Mouse (Mus musculus) liver, embryonic 14.5 days (tissue): ENCODE measurements at regions not wholly inside any gene's neighbourhood (a gene's known extent, or its start where the extent isn't known, plus 50 kb on each side); places are given as distances from the start of the nearest gene placed in this dataset.

Experiments
- ATAC-seq: fragments of 200-750 bp; cut with Nextera tagmentation; 2 replicates; pipeline ENCODE4 v1.8.0; 2017; ENCODE audit warnings: moderate number of reproducible peaks, mild to moderate bottlenecking, moderate library complexity; ENCODE audit not compliant: insufficient read depth
- DNase-seq, 3 experiments: peaks; one replicate each; pipeline ENCODE4 v3.0.0-alpha.2; 2012 to 2013; ENCODE audit warnings: low read depth in 3 of 3, low spot score in 3 of 3
- H3K27ac ChIP-seq: fragments of 300-500 bp; sonication (generic); 2 replicates; pipeline ENCODE4 v1.5.1; 2014; ENCODE audit warnings: moderate library complexity, mild to moderate bottlenecking, control low read depth, inconsistent platforms
- H3K27me3 ChIP-seq: fragments of 300-500 bp; sonication (generic); 2 replicates; pipeline ENCODE4 v1.6.1; 2014; ENCODE audit warnings: mild to moderate bottlenecking, low read length, moderate library complexity; ENCODE audit not compliant: control insufficient read depth, insufficient read depth
- H3K36me3 ChIP-seq: fragments of 300-500 bp; sonication (generic); replicated peaks from 2 replicates; pipeline ENCODE4 v1.6.1; 2014; ENCODE audit warnings: low read depth; ENCODE audit not compliant: control insufficient read depth, insufficient read depth
- H3K4me1 ChIP-seq, 2 experiments: fragments of 200-500 bp in 1 of 2; fragments of 300-500 bp in 1 of 2; sonication (generic) in 1 of 2; replicated peaks; 2 replicates each; pipeline ENCODE4 v1.6.1; 2012 to 2014; ENCODE audit warnings: antibody characterized with exemption in 1 of 2, inconsistent platforms in 1 of 2, low read length in 1 of 2; ENCODE audit not compliant: control insufficient read depth in 2 of 2, insufficient read depth in 2 of 2
- H3K4me2 ChIP-seq: fragments of 300-500 bp; sonication (generic); 2 replicates; pipeline ENCODE4 v1.6.1; 2014; ENCODE audit warnings: low read depth, mild to moderate bottlenecking, control low read depth, moderate library complexity
- H3K4me3 ChIP-seq, 2 experiments: fragments of 200-500 bp in 1 of 2; fragments of 300-500 bp in 1 of 2; sonication (generic) in 1 of 2; 2 replicates each; pipeline ENCODE4 v1.5.1; 2012 to 2014; ENCODE audit warnings: low read depth in 2 of 2, low read length in 2 of 2, mild to moderate bottlenecking in 2 of 2, control low read depth in 1 of 2, inconsistent platforms in 1 of 2, moderate library complexity in 1 of 2; ENCODE audit not compliant: insufficient read depth in 1 of 2
- H3K9ac ChIP-seq: fragments of 300-500 bp; sonication (generic); replicated peaks from 2 replicates; pipeline ENCODE4 v1.6.1; 2014; ENCODE audit warnings: mild to moderate bottlenecking, control low read depth, moderate library complexity
- H3K9me3 ChIP-seq: fragments of 300-500 bp; sonication (generic); 2 replicates; pipeline ENCODE4 v1.6.1; 2016; ENCODE audit warnings: low read length, mixed read lengths; ENCODE audit not compliant: control insufficient read depth
- CTCF ChIP-seq: IDR thresholded peaks from 2 replicates; pipeline ENCODE4 v1.5.1; 2016; ENCODE audit warnings: antibody characterized with exemption, low read depth, control low read depth
- EP300 ChIP-seq: IDR thresholded peaks from 2 replicates; pipeline ENCODE4 v1.6.1; 2016; ENCODE audit warnings: antibody characterized with exemption, low read depth
- whole genome bisulfite sequencing: fragments of 180-500 bp; shearing (Covaris S2); extraction: QIAGEN DNeasy Blood & Tissue Kit; methylation state at CpG from one replicate; pipeline ENCODE4 v1.1.7; 2014; ENCODE audit not compliant: insufficient replicate concordance; 5-methylcytosine and 5-hydroxymethylcytosine counted together

GRCm38 (mm10) chr11:17461701-17462100 is 204.3 kb downstream of the C1d start:
- Histone ChIP-seq H3K27me3 (no peaks in the 10 kb centered on the region), H3K4me2 (no peak overlapping the region), H3K4me1 (no peaks in the 10 kb centered on the region), H3K9ac (no peak overlapping the region), H3K27ac (no peak overlapping the region), H3K4me3 (no peak overlapping the region), H3K9me3 (no peaks in the 10 kb centered on the region), H3K36me3 (no peaks in the 10 kb centered on the region)
- WGBS = 46% methylated on average over 1 of the region's 1 CpGs
- ATAC-seq (no peak), DNase-seq (no peak)
- TF ChIP-seq EP300 = no peak
- TF ChIP-seq CTCF = no peak

GRCm38 (mm10) chr11:17464875-17465274 is 207.5 kb downstream of the C1d start:
- no peaks in the 10 kb centered on the region for H3K27me3 ChIP-seq
- 52% methylated on average over 2 of the region's 2 CpGs for WGBS
- H3K9me3 ChIP-seq = no peaks in the 10 kb centered on the region
- H3K4me1 ChIP-seq = no peaks in the 10 kb centered on the region
- DNase-seq (no peak), ATAC-seq (no peak)
- no peak overlapping the region for H3K9ac ChIP-seq
- no peak overlapping the region for H3K4me2 ChIP-seq
- no peak for TF ChIP-seq EP300
- TF ChIP-seq CTCF = peak; percentile 31; the same call in 1 of the 2 replicates
- H3K36me3 ChIP-seq = no peaks in the 10 kb centered on the region
- H3K4me3 ChIP-seq = no peak overlapping the region
- H3K27ac ChIP-seq = no peak overlapping the region

- H3K9me3 ChIP-seq = no peaks in the 10 kb centered on the region
- DNase-seq = no peak
- no peak overlapping the region for H3K4me3 ChIP-seq
- no peak for ATAC-seq
- H3K9ac ChIP-seq = no peak overlapping the region
- no peaks in the 10 kb centered on the region for H3K36me3 ChIP-seq
- H3K4me2 ChIP-seq = no peak overlapping the region
- 56% methylated on average over 2 of the region's 2 CpGs for WGBS
- no peaks in the 10 kb centered on the region for H3K27me3 ChIP-seq
- H3K4me1 ChIP-seq = no peaks in the 10 kb centered on the region
- H3K27ac ChIP-seq = no peak overlapping the region
- no peak for TF ChIP-seq CTCF
- no peak for TF ChIP-seq EP300
Measured at GRCm38 (mm10) chr11:17468431-17469165, 211.2 kb downstream of the C1d start.

GRCm38 (mm10) chr11:17481436-17481996 is 224.1 kb downstream of the C1d start:
- no peak overlapping the region for H3K4me3 ChIP-seq
- no peak overlapping the region for H3K4me2 ChIP-seq
- no peak overlapping the region for H3K27ac ChIP-seq
- no peaks in the 10 kb centered on the region for H3K27me3 ChIP-seq
- no peak for DNase-seq
- WGBS = 53% methylated on average over 4 of the region's 4 CpGs
- H3K4me1 ChIP-seq = no peaks in the 10 kb centered on the region
- H3K9me3 ChIP-seq = no peaks in the 10 kb centered on the region
- ATAC-seq = no peak
- no peak for TF ChIP-seq EP300
- no peak for TF ChIP-seq CTCF
- no peaks in the 10 kb centered on the region for H3K36me3 ChIP-seq
- H3K9ac ChIP-seq = no peak overlapping the region

GRCm38 (mm10) chr11:17483849-17484441 is 226.6 kb downstream of the C1d start:
- Histone ChIP-seq H3K36me3 (no peaks in the 10 kb centered on the region), H3K4me1 (no peaks in the 10 kb centered on the region), H3K4me3 (no peak overlapping the region), H3K27me3 (no peaks in the 10 kb centered on the region), H3K4me2 (no peak overlapping the region), H3K27ac (no peak overlapping the region), H3K9me3 (no peaks in the 10 kb centered on the region), H3K9ac (no peak overlapping the region)
- TF ChIP-seq EP300 (no peak), CTCF (no peak)
- 50% methylated on average over 3 of the region's 3 CpGs for WGBS
- ATAC-seq = no peak
- no peak for DNase-seq
